Mouse (Mus musculus) forebrain, embryonic 15.5 days (tissue): ENCODE measurements around the gene Tmprss12. TPM values are rescaled to one million over a fixed set of nuclear protein-coding genes. Genes with fewer than 3 reads are reported as not detected.
"Not testable (repeated sequence)": the region's sequence is repeated elsewhere in the genome, so short reads cannot be mapped to it uniquely, and the experiment has no call there.

ENCODE experiments used
- ATAC-seq: fragments of 200-750 bp; cut with Nextera tagmentation; replicated peaks from 2 replicates; pipeline ENCODE4 v1.8.0; 2017; ENCODE audit warnings: mild to moderate bottlenecking, moderate TSS enrichment, moderate library complexity
- H3K27ac ChIP-seq: fragments of 300-500 bp; sonication (generic); replicated peaks from 2 replicates; pipeline ENCODE4 v1.5.1; 2015; ENCODE audit warnings: mild to moderate bottlenecking, inconsistent platforms
- H3K27me3 ChIP-seq: fragments of 300-500 bp; sonication (generic); 2 replicates; pipeline ENCODE4 v1.6.1; 2015; ENCODE audit warnings: inconsistent platforms
- H3K36me3 ChIP-seq: fragments of 300-500 bp; sonication (generic); 2 replicates; pipeline ENCODE4 v1.6.1; 2015; ENCODE audit warnings: mild to moderate bottlenecking, inconsistent platforms
- H3K4me1 ChIP-seq: fragments of 300-500 bp; sonication (generic); 2 replicates; pipeline ENCODE4 v1.6.1; 2015; ENCODE audit warnings: inconsistent platforms
- H3K4me2 ChIP-seq: fragments of 300-500 bp; sonication (generic); replicated peaks from 2 replicates; pipeline ENCODE4 v1.6.1; 2015; ENCODE audit warnings: mild to moderate bottlenecking, inconsistent platforms
- H3K4me3 ChIP-seq: fragments of 300-500 bp; sonication (generic); 2 replicates; pipeline ENCODE4 v1.5.1; 2015; ENCODE audit warnings: mild to moderate bottlenecking, inconsistent platforms
- H3K9ac ChIP-seq: fragments of 300-500 bp; sonication (generic); replicated peaks from 2 replicates; pipeline ENCODE4 v1.6.1; 2015; ENCODE audit warnings: mild to moderate bottlenecking, inconsistent platforms
- H3K9me3 ChIP-seq: fragments of 300-500 bp; sonication (generic); 2 replicates; pipeline ENCODE4 v1.6.1; 2016; ENCODE audit warnings: inconsistent platforms
- WGBS: fragments of 180-500 bp; shearing (Covaris S2); methylation state at CpG from one replicate; pipeline ENCODE4 v1.1.7; 2015; ENCODE audit warnings: mixed read lengths; 5-methylcytosine and 5-hydroxymethylcytosine counted together
- polyA plus RNA-seq: library from polyadenylated mRNA; unstranded; fragments of >200 nt; fragmentation: Nextera tagmentation; extraction: Ambion mirVana; gene quantifications from 2 replicates; pipeline ENCODE4 v1.2.1, GENCODE M21; 2015

Tmprss12 gene
- polyA plus RNA-seq, 1 experiment from 2014 or later: not detected

DNA sequence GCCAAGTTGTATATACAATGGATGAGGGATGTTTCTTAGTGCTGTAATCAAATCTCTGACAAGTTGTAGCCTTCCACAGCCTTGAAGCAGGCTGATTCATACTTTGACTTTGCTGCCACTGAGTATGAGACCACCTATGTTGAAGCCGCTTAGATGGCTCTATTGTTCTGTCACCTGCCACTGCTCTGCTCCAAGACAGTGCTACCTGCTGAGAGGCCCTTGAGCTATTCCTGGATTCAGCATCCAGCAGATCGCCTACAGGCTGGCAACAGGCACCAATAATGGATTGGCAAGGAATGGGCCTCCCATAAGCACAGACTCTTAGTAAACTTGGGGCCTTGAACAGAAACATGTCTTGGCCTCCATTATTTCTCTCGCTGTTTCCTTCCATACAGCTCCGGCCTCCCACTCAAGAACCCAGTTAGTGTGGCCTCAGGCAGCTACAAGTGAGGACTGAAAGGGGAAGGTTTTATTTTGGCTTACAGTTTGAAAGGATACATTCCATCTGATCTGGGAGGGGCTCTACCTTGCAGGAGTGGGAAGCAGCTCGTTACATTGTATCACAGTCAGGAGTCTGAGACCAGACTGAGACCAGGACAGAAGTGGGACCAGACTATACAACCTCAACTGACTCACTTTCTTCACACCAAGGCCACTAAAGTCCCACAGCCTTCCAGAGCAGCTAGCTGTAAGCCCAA is 34.0 kb downstream of the Tmprss12 start:
- Histone ChIP-seq H3K27ac (no peak overlapping the region), H3K27me3 (no peaks in the 10 kb centered on the region), H3K36me3 (no peaks in the 10 kb centered on the region), H3K9me3 (no peaks in the 10 kb centered on the region), H3K9ac (no peak overlapping the region), H3K4me3 (no peak overlapping the region), H3K4me2 (no peak overlapping the region), H3K4me1 (no peaks in the 10 kb centered on the region)
- ATAC-seq: no peak
- 84% methylated on average over 5 of the region's 5 CpGs for WGBS

DNA sequence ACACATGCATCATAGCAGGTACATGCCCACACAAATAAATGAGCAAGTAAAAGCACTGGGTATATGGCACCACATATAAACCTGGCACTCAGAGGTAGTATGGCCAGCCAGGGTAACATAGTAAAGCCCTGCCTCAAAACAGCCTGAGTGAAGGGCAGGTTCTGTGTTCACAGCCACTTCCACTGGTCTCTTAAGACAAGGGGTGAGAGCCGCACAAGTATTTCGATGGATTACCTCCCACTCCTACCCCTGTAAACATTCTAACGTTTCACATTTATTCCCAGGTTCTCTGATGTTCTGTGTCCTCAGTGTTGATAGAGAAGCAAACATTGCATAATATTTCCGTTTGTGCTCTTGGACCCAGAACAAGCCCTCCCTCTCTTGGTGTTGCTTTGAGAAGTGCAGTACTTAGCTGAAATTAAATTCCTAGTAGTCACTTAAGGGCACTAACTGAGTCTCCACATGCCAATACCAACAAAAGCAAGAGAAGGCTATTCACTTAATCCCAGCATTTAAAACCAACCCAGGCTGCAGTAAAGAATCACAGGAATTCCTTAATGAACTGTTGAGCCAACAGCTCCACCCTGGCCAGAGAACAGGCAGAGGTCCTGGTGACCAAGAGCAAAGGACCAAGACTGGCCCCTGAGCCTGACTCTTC is 37.5 kb downstream of the Tmprss12 start:
- H3K4me1 ChIP-seq, H3K9ac ChIP-seq, H3K27me3 ChIP-seq, H3K4me2 ChIP-seq, H3K27ac ChIP-seq, ATAC-seq, H3K4me3 ChIP-seq, H3K9me3 ChIP-seq, H3K36me3 ChIP-seq: not testable (repeated sequence)
- WGBS: 45% methylated on average over 4 of the region's 4 CpGs

DNA sequence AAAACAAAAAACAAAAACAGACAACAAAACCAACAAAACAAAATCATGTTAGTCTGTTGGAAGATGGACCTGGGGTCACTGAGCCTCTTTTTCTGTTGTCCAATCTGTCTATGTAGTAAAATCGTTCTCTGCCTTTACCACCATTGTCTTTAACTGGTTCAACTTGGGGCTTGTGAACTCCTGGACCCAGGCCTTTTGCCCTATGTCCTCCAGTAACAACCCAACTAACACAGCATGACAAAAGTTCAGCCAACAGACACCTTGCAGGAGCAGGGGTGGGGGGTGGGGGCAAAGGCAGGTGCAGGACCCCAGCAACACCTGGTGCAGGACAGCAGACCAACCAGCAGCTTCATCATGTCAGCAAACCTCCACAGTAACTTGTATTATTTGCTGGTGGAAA is 39.2 kb downstream of the Tmprss12 start:
- ATAC-seq: no peak
- Histone ChIP-seq H3K9ac (no peak overlapping the region), H3K27ac (no peak overlapping the region), H3K4me2 (no peak overlapping the region), H3K4me3 (no peak overlapping the region), H3K27me3 (no peaks in the 10 kb centered on the region), H3K36me3 (no peaks in the 10 kb centered on the region), H3K4me1 (no peaks in the 10 kb centered on the region), H3K9me3 (no peaks in the 10 kb centered on the region)
- WGBS: 80% methylated on average over 1 of the region's 1 CpGs

DNA sequence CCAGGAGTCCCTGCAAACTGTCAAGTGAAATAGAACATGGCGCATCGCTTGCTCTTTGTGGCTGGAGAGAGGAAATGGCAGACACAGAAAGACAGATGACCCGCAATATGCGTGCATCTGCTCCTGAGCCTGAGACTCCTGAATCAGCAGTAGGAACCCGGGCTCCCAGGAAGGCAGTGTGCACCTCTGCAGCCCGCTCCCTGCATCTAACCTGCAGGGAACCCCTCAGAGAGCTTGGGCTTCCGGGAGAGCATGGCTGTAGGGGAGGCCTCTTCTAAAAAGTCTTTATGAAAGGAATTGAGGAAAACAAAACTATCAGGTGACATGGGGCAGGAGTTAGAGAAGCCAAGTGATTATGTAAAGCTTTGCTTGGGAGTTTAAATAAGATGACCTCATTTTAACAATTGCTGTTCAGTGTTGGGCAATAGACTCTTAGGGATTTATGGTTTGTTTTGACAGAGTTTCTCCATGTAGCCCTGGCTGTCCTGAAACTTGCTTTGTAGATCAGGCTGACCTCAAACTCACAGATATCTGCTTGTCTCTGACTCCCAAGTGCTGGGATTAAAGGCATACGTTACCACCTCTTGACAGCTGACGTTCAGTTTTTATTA is 39.8 kb downstream of the Tmprss12 start:
- Histone ChIP-seq H3K27me3 (no peaks in the 10 kb centered on the region), H3K27ac (no peak overlapping the region), H3K4me1 (no peaks in the 10 kb centered on the region), H3K36me3 (no peaks in the 10 kb centered on the region), H3K9me3 (no peaks in the 10 kb centered on the region), H3K9ac (no peak overlapping the region), H3K4me3 (no peak overlapping the region), H3K4me2 (no peak overlapping the region)
- WGBS: 77% methylated on average over 9 of the region's 9 CpGs
- ATAC-seq: no peak

DNA sequence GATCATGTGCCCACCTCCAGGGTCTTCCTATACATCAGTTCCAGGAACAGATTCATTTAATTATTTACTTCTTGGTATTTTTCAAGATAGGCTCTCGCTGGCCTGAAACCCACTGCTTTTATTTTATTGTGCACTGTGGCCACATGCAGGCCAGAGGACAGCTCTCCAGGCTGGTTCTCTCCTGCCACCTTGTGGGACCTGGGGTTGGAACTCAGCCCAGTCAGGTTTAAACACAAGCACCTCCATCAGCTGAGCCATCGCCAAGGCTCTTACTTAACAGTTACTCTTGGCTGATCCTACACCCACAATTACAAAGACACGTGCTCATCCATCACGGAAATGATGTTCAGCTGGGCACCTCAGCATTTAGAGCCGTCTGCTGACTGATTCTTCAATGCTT is 40.5 kb downstream of the Tmprss12 start:
- no peak overlapping the region for H3K4me2 ChIP-seq
- H3K4me3 ChIP-seq: no peak overlapping the region
- no peaks in the 10 kb centered on the region for H3K4me1 ChIP-seq
- no peaks in the 10 kb centered on the region for H3K36me3 ChIP-seq
- no peak overlapping the region for H3K9ac ChIP-seq
- ATAC-seq: no peak
- H3K27ac ChIP-seq: no peak overlapping the region
- H3K27me3 ChIP-seq: no peaks in the 10 kb centered on the region
- WGBS: 54% methylated on average over 5 of the region's 5 CpGs
- no peaks in the 10 kb centered on the region for H3K9me3 ChIP-seq

DNA sequence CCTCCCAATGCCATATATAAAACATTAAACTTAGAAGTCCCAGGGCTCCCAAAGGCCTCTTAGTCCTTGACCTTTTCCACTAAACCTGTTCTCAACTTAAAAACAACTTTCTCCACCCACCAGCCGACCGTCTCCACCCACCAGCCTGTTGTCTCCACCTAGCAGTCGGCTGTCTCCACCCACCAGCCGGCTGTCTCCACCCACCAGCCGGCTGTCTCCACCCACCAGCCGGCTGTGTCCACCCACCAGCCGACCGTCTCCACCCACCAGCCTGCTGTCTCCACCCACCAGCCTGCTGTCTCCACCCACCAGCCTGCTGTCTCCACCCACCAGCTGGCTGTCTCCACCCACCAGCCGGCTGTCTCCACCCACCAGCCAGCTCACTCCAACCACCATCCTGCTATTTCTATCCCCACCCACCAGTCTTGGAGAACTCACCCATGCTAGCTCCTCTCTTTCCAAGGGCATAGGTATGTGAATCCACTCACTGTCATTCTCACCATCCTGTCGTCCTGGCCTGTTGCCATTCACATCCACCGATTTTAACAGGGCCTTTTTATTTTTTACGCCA is 43.5 kb downstream of the Tmprss12 start:
- no peak for ATAC-seq
- Histone ChIP-seq H3K27me3 (no peaks in the 10 kb centered on the region), H3K9ac (no peak overlapping the region), H3K27ac (no peak overlapping the region), H3K9me3 (no peaks in the 10 kb centered on the region), H3K36me3 (no peaks in the 10 kb centered on the region), H3K4me2 (no peak overlapping the region), H3K4me3 (no peak overlapping the region), H3K4me1 (no peaks in the 10 kb centered on the region)
- WGBS: 76% methylated on average over 12 of the region's 12 CpGs

DNA sequence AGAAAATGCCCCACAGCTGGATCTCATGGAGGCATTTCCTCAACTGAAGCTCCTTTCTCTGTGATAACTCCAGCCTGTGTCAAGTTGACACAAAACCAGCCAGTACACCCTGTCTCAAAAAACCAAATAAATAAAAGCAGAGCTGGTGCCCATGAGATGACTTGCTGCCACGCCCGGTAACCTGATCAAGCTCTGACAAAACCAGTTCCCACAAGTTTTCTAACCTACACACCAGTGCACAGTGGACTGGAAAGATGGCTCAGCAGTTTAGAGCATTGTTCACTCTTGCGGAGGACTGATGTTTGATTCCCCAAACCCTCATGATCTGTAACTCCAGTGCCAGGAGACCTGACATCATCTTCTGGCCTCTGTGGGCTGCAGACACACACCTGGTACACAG is 44.6 kb downstream of the Tmprss12 start:
- no peak overlapping the region for H3K4me3 ChIP-seq
- 93% methylated on average over 3 of the region's 3 CpGs for WGBS
- no peak overlapping the region for H3K9ac ChIP-seq
- H3K9me3 ChIP-seq: no peaks in the 10 kb centered on the region
- no peak for ATAC-seq
- H3K27ac ChIP-seq: no peak overlapping the region
- no peaks in the 10 kb centered on the region for H3K36me3 ChIP-seq
- no peaks in the 10 kb centered on the region for H3K27me3 ChIP-seq
- H3K4me1 ChIP-seq: no peaks in the 10 kb centered on the region
- no peak overlapping the region for H3K4me2 ChIP-seq

DNA sequence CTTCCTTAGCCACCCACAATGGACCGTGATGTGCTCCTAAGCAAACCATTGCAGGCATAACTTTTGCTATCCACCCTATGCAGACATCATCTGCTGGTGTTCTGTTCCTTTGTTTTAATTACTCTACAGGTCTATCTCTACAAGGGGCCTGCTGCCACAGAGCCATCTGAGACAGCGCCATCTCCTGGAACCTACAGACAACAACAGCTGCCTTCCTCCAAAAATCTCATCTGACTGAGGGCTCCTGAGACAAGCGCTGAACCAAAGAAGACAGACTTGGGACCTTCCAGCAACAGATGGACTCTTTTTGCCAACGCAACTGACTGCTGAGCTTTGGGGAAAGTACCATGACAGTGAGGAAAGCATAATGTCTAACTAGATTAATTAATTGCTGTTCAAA is 47.5 kb downstream of the Tmprss12 start:
- H3K4me1 ChIP-seq, H3K9ac ChIP-seq, H3K4me2 ChIP-seq, H3K9me3 ChIP-seq, ATAC-seq, H3K36me3 ChIP-seq, H3K27ac ChIP-seq, H3K27me3 ChIP-seq, H3K4me3 ChIP-seq: not testable (repeated sequence)
- WGBS: 72% methylated on average over 4 of the region's 4 CpGs

DNA sequence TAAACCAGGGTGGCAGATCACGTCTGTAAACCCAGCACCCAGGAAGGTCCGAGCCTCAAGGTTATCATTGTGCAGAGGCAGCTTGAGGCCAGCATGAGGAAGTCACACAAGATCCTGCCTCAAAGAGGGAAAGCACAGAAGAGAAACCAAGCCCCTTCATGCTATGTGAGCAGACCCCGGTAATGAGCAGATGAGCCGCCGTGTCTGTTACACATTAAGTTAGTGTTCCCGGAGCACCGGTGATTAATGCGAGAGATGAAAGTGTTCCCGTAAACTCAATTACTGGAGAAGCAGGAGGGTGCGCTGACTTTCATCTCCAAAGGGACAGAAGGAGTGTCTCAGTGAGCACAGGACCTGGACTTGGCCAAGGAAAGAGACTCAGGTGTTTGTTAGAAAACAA is 48.7 kb downstream of the Tmprss12 start:
- whole genome bisulfite sequencing: 66% methylated on average over 10 of the region's 10 CpGs

DNA sequence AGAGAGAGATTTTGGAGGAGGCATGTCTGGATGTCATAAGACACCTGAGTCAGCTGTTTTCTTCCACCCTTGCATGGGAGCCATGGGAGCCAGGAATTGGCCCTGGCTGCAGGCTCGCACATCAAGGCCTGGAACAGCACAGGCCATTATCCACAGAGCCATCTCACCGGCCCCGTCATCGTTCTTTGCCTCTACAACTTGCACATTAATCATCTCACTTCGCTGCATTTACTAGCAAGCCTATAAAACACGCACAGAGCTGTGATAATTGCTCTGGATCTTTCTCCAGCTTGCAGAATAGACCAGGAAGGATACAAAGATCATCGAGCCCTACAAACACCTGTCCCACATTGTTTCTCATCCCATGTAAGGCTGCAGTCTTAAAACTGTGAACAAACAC is 50.1 kb downstream of the Tmprss12 start:
- no peak overlapping the region for H3K4me3 ChIP-seq

More for the DNA sequence above, 48.7 kb downstream of the Tmprss12 start:
- not testable (repeated sequence) for H3K36me3 ChIP-seq, H3K4me1 ChIP-seq, H3K4me3 ChIP-seq, ATAC-seq, H3K27me3 ChIP-seq, H3K9ac ChIP-seq, H3K9me3 ChIP-seq, H3K4me2 ChIP-seq, H3K27ac ChIP-seq

DNA sequence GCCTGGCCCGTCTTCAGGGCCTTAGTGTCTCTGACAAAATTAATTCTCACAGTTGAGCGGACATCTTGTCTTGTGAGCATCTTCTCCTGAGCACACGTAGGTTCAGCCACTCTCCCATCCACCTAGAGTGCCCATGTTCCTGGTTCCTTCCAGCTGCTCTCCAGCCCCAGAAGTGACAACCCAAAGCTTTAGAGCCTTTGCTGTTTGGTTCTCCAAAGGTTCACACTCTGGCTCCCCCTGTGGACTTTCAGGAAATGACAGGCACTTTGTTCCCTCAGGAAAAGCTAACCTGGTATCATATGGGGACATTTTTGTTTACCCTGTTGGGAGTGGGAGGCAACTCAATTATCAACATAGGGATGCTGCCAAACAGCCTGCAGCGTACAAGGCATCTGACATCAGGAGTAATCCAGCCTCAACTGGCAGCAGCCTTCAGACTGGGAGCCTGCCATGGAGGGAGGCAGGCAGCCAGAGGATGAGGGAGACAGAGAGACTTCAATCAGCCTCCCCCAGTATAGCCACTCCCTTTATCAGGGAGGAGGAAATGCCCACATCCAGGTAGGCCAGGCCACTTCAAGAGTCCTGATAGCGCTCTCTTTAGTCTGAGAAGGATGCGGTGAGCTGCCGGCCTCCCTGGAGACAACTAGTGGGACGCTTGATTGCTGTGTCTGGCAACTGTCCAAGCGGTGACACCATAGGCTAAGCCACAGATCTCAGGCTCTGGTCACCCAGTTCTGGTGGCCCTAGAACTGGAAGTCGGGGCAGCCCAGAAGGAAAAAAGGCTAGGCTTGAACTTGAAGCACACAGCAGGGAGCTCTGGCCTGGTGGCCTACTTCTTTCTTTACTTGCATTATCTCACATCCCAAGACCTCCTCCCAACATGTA is 51.7 kb downstream of the Tmprss12 start:
- not testable (repeated sequence) for H3K9ac ChIP-seq, H3K4me1 ChIP-seq, H3K4me2 ChIP-seq, H3K9me3 ChIP-seq, H3K36me3 ChIP-seq, H3K4me3 ChIP-seq, H3K27me3 ChIP-seq, H3K27ac ChIP-seq
- 50% methylated on average over 3 of the region's 10 CpGs for WGBS
- ATAC-seq: 0 out of 2 replicates have a peak, but pooled peaks have one; percentile 23

More for the DNA sequence above, 50.1 kb downstream of the Tmprss12 start:
- H3K9me3 ChIP-seq: no peaks in the 10 kb centered on the region
- H3K9ac ChIP-seq: no peak overlapping the region
- no peak overlapping the region for H3K4me2 ChIP-seq
- no peaks in the 10 kb centered on the region for H3K4me1 ChIP-seq
- H3K27ac ChIP-seq: no peak overlapping the region
- 72% methylated on average over 7 of the region's 7 CpGs for WGBS
- no peak for ATAC-seq
- no peaks in the 10 kb centered on the region for H3K27me3 ChIP-seq
- no peaks in the 10 kb centered on the region for H3K36me3 ChIP-seq

DNA sequence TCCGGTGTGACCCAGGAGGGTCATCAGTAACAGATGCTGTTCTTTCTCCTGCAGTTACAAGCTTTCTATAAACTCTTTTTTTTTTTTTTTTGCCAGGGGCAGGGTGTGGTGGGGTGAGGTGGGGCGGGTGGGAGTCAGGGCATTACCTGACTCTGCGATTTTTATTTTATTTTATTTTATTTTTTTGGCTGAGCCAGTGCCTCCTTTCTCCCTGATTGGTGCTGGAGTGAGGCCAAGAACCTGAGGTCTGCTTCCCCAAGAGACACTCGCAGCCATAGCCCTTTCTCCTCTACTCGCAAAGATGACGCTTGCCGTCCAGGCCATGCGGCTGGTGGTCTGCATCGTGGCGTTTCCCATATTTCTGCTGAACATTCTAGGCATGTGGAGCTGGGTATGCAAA is 54.0 kb downstream of the Tmprss12 start, which contains the start of gene Mettl7a3:
Gene Mettl7a3 (plus strand): TSS at position 301 of the 400 bp plus-strand sequence.
- Histone ChIP-seq H3K9me3 (no peaks in the 10 kb centered on the region), H3K36me3 (no peaks in the 10 kb centered on the region), H3K4me1 (no peaks in the 10 kb centered on the region), H3K27ac (no peak within 1 kb of the TSS), H3K9ac (no peak within 1 kb of the TSS), H3K4me3 (no peak within 1 kb of the TSS), H3K4me2 (no peak within 1 kb of the TSS), H3K27me3 (no peaks in the 10 kb centered on the region)
- 71% methylated on average over 10 of the region's 10 CpGs for WGBS
- no peak for ATAC-seq
